26 mouse cellular contexts compared by ENCODE assay signal in the genomic region with DNA sequence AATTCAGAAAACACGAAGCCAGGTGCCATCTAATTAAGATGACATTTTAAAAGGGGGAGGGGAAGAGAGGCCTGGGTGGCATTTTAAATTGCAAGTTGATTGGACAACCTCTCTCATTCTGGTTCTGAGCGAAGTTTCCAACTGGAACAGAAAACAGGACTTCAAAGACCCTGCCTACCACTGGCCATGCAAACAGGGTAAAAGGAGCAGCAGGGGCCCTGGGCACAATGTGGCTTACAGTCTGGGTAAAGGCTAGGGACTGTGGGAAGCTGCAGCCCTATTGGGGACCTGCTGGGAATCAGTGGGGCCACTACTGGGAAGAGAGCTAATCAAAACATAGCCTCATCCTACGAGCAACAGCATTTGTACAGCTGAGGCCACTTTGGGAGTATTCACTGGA.
DNase-seq lines count a peak whose midpoint lies in the region; ATAC-seq lines count a peak whose summit lies in the region.
"Had no signal": no experiment of that assay in that cellular context is flagged by ENCODE, and none has a peak within 500 bp of the region (broad histone marks: within the 10 kb centered on the region; RNA-seq: fewer than 3 reads in every experiment).

No protein-coding gene starts in this region.

- WGBS in hindbrain, embryonic 10.5 days = 20% methylated on average over 3 of the region's 3 CpGs
- WGBS in hindbrain, embryonic 16.5 days = 36% methylated on average over 3 of the region's 3 CpGs
- 23% methylated on average over 3 of the region's 3 CpGs for WGBS in midbrain, embryonic 15.5 days
- 21% methylated on average over 3 of the region's 3 CpGs for WGBS in midbrain, embryonic 14.5 days
- 9% methylated on average over 3 of the region's 3 CpGs for WGBS in forebrain, embryonic 14.5 days

- no peaks in the 10 kb centered on the region for H3K27me3 ChIP-seq in hindbrain, embryonic 10.5 days (ENCODE audit: insufficient read depth, poor library complexity, severe bottlenecking)
- H3K27me3 ChIP-seq in hindbrain, embryonic 16.5 days (replicated peaks; ENCODE audit: control insufficient read depth, insufficient read depth, low read length) = no peaks in the 10 kb centered on the region
- no peaks in the 10 kb centered on the region for H3K27me3 ChIP-seq in midbrain, embryonic 15.5 days (replicated peaks)
- H3K27me3 ChIP-seq in midbrain, embryonic 14.5 days (ENCODE audit: control insufficient read depth, insufficient read depth, low read length) = no peaks in the 10 kb centered on the region
- H3K27me3 ChIP-seq in forebrain, embryonic 14.5 days (replicated peaks; ENCODE audit: control insufficient read depth, insufficient read depth, low read length) = no peaks in the 10 kb centered on the region
- H3K27me3 ChIP-seq: heart, embryonic 12.5 days; neural tube, embryonic 13.5 days; stomach, embryonic 15.5 days had no signal

- ATAC-seq in hindbrain, embryonic 16.5 days = no peak
- no peak for ATAC-seq in midbrain, embryonic 15.5 days (replicated peaks)
- no peak for ATAC-seq in midbrain, embryonic 14.5 days (ENCODE audit: low FRiP score, low TSS enrichment)
- peak; percentile 38; the same call in 1 of the 2 replicates for ATAC-seq in forebrain, embryonic 14.5 days
- ATAC-seq: activated CD4-positive, CD25-positive, alpha-beta regulatory T cell, adult 4 months; inflammation-experienced regulatory T-cells, adult 6 months had no signal

- peaks cover 41% of the 10 kb centered on the region for H3K4me1 ChIP-seq in hindbrain, embryonic 10.5 days (replicated peaks)
- peaks cover 28% of the 10 kb centered on the region for H3K4me1 ChIP-seq in hindbrain, embryonic 16.5 days (ENCODE audit: control insufficient read depth, insufficient read depth, low read depth, low read length)
- peaks cover 34% of the 10 kb centered on the region for H3K4me1 ChIP-seq in midbrain, embryonic 15.5 days
- peaks cover 15% of the 10 kb centered on the region for H3K4me1 ChIP-seq in midbrain, embryonic 14.5 days (ENCODE audit: control insufficient read depth, insufficient read depth, low read length)
- H3K4me1 ChIP-seq in forebrain, embryonic 14.5 days (ENCODE audit: control insufficient read depth, insufficient read depth, low read length) = peaks cover 39% of the 10 kb centered on the region

- DNase-seq in hindbrain, embryonic 10.5 days (ENCODE audit: low spot score) = no peak
- DNase-seq in midbrain, embryonic 14.5 days = no peak
- DNase-seq in forebrain, embryonic 14.5 days (ENCODE audit: low spot score) = peak; percentile 44
- DNase-seq in T-cell, adult 2 months (ENCODE audit: low spot score) = no peak
- no peak for DNase-seq in frontal cortex, adult 2 months (ENCODE audit: extremely low spot score in 1 of 2, low spot score in 1 of 2)
- DNase-seq: adrenal gland, adult 8-10 months; B cell, adult 2 months; heart, postnatal 10 days; kidney, adult 18-20 months; kidney, postnatal 4 days; layer of hippocampus, adult 9-11 months; liver; retina, postnatal 1 day; right cerebral cortex, postnatal 25 days; thymus, postnatal 36 days had no signal

- H3K4me2 ChIP-seq in hindbrain, embryonic 16.5 days (ENCODE audit: low read length) = no peak overlapping the region
- H3K4me2 ChIP-seq in midbrain, embryonic 15.5 days = no peak overlapping the region
- H3K4me2 ChIP-seq in midbrain, embryonic 14.5 days (ENCODE audit: low read length) = no peak overlapping the region
- no peak overlapping the region for H3K4me2 ChIP-seq in forebrain, embryonic 14.5 days (ENCODE audit: low read length)
- H3K4me2 ChIP-seq: heart, embryonic 12.5 days; neural tube, embryonic 13.5 days; stomach, embryonic 15.5 days had no signal

- H3K36me3 ChIP-seq in hindbrain, embryonic 10.5 days = peaks cover 9% of the 10 kb centered on the region; the same call in 1 of the 2 replicates
- H3K36me3 ChIP-seq in hindbrain, embryonic 16.5 days (ENCODE audit: control insufficient read depth, insufficient read depth, low read length) = peaks cover 5% of the 10 kb centered on the region; the same call in 1 of the 2 replicates
- no peaks in the 10 kb centered on the region for H3K36me3 ChIP-seq in midbrain, embryonic 15.5 days (replicated peaks)
- peaks cover 11% of the 10 kb centered on the region; the same call in 1 of the 2 replicates for H3K36me3 ChIP-seq in midbrain, embryonic 14.5 days (ENCODE audit: control insufficient read depth, insufficient read depth, low read length)
- peaks cover 17% of the 10 kb centered on the region; the same call in 1 of the 2 replicates for H3K36me3 ChIP-seq in forebrain, embryonic 14.5 days (ENCODE audit: control insufficient read depth, insufficient read depth, low read length)
- H3K36me3 ChIP-seq: embryonic facial prominence, embryonic 10.5 days; limb, embryonic 10.5 days; stomach, embryonic 15.5 days had no signal

- H3K27ac ChIP-seq in hindbrain, embryonic 10.5 days = peak overlapping the region; percentile 72
- H3K27ac ChIP-seq in hindbrain, embryonic 16.5 days (ENCODE audit: low read depth, low read length) = no peak overlapping the region
- 0 out of 2 replicates have a peak overlapping the region, but pooled peaks have one; percentile 11 for H3K27ac ChIP-seq in midbrain, embryonic 15.5 days
- no peak overlapping the region for H3K27ac ChIP-seq in midbrain, embryonic 14.5 days (replicated peaks; ENCODE audit: low read depth, low read length)
- H3K27ac ChIP-seq in forebrain, embryonic 14.5 days (ENCODE audit: low read depth, low read length) = peak overlapping the region; percentile 33; the same call in 1 of the 2 replicates
- H3K27ac ChIP-seq: embryonic facial prominence, embryonic 10.5 days; limb, embryonic 10.5 days; macrophage; neural tube, embryonic 13.5 days; stomach, embryonic 15.5 days had no signal

- no peaks in the 10 kb centered on the region for H3K9me3 ChIP-seq in hindbrain, embryonic 10.5 days
- H3K9me3 ChIP-seq in hindbrain, embryonic 16.5 days (ENCODE audit: control insufficient read depth, low read length) = no peaks in the 10 kb centered on the region
- no peaks in the 10 kb centered on the region for H3K9me3 ChIP-seq in midbrain, embryonic 15.5 days
- H3K9me3 ChIP-seq in midbrain, embryonic 14.5 days (ENCODE audit: control insufficient read depth, low read length) = no peaks in the 10 kb centered on the region
- no peaks in the 10 kb centered on the region for H3K9me3 ChIP-seq in forebrain, embryonic 14.5 days (replicated peaks; ENCODE audit: control insufficient read depth, low read length)
- H3K9me3 ChIP-seq: embryonic facial prominence, embryonic 10.5 days; limb, embryonic 10.5 days; neural tube, embryonic 13.5 days; stomach, embryonic 15.5 days had no signal

- no peak overlapping the region for H3K4me3 ChIP-seq in hindbrain, embryonic 10.5 days
- no peak overlapping the region for H3K4me3 ChIP-seq in hindbrain, embryonic 16.5 days (ENCODE audit: low read length)
- no peak overlapping the region for H3K4me3 ChIP-seq in midbrain, embryonic 15.5 days
- no peak overlapping the region for H3K4me3 ChIP-seq in midbrain, embryonic 14.5 days (replicated peaks; ENCODE audit: low read depth, low read length)
- H3K4me3 ChIP-seq in forebrain, embryonic 14.5 days (ENCODE audit: low read depth, low read length) = no peak overlapping the region
- H3K4me3 ChIP-seq: embryonic facial prominence, embryonic 10.5 days; heart, embryonic 12.5 days; limb, embryonic 10.5 days; myocyte; neural tube, embryonic 13.5 days; stomach, embryonic 15.5 days had no signal

- no peak overlapping the region; the same call in 1 of the 2 replicates for H3K9ac ChIP-seq in hindbrain, embryonic 16.5 days (ENCODE audit: low read depth, low read length)
- no peak overlapping the region for H3K9ac ChIP-seq in midbrain, embryonic 15.5 days
- H3K9ac ChIP-seq in midbrain, embryonic 14.5 days (replicated peaks; ENCODE audit: low read length) = no peak overlapping the region
- H3K9ac ChIP-seq in forebrain, embryonic 14.5 days (ENCODE audit: low read length) = no peak overlapping the region
- H3K9ac ChIP-seq: heart, embryonic 12.5 days; neural tube, embryonic 13.5 days; stomach, embryonic 15.5 days had no signal

Comparison
In these comparisons a context has a peak if more than half of its experiments do, and no peak if none do; other contexts are left out.
1. H3K27ac ChIP-seq: peak in hindbrain, embryonic 10.5 days (single experiment), midbrain, embryonic 15.5 days (single experiment) and forebrain, embryonic 14.5 days (single experiment); none in hindbrain, embryonic 16.5 days (single experiment) and midbrain, embryonic 14.5 days (single experiment).